12 mouse cellular contexts compared by ENCODE assay signal in genomic region chr13:55686107-55686633, GRCm38 (mm10). TPM values are rescaled to one million over a fixed set of nuclear protein-coding genes. Genes with fewer than 3 reads are reported as not detected.
DNase-seq lines count a peak whose midpoint lies in the region; ATAC-seq and TF ChIP-seq lines count a peak whose summit lies in the region.
"Had no signal": no experiment of that assay in that cellular context is flagged by ENCODE, and none has a peak within 500 bp of the region (broad histone marks: within the 10 kb centered on the region; RNA-seq: fewer than 3 reads in every experiment).

No protein-coding gene starts in this region.

- TF ChIP-seq CTCF in heart, postnatal 0 days (IDR thresholded peaks at IDR 0.05; ENCODE audit: low read depth) = no peak
- TF ChIP-seq CTCF in liver, postnatal 0 days (IDR thresholded peaks at IDR 0.05; ENCODE audit: low read depth) = no peak

- no peaks in the 10 kb centered on the region; the same call in 1 of the 2 replicates for H3K36me3 ChIP-seq in heart, postnatal 0 days (replicated peaks; ENCODE audit: control insufficient read depth, insufficient read depth, low read length)
- peaks cover 12% of the 10 kb centered on the region for H3K36me3 ChIP-seq in hindbrain, embryonic 13.5 days
- peaks cover 15% of the 10 kb centered on the region; the same call in 1 of the 2 replicates for H3K36me3 ChIP-seq in midbrain, embryonic 13.5 days
- no peaks in the 10 kb centered on the region for H3K36me3 ChIP-seq in liver, postnatal 0 days (replicated peaks; ENCODE audit: insufficient read depth, low read length)
- H3K36me3 ChIP-seq: lung, embryonic 15.5 days had no signal

- no peak overlapping the region for H3K9ac ChIP-seq in heart, postnatal 0 days (replicated peaks; ENCODE audit: low read depth, low read length)
- peak overlapping the region; percentile 49; the same call in 1 of the 2 replicates for H3K9ac ChIP-seq in hindbrain, embryonic 13.5 days
- H3K9ac ChIP-seq in midbrain, embryonic 13.5 days (replicated peaks) = 0 out of 2 replicates have a peak overlapping the region, but pooled peaks have one; percentile 19
- no peak overlapping the region for H3K9ac ChIP-seq in liver, postnatal 0 days (replicated peaks)
- H3K9ac ChIP-seq: lung, embryonic 15.5 days had no signal

- no peaks in the 10 kb centered on the region for H3K9me3 ChIP-seq in heart, postnatal 0 days (replicated peaks; ENCODE audit: control insufficient read depth, low read length)
- no peaks in the 10 kb centered on the region for H3K9me3 ChIP-seq in hindbrain, embryonic 13.5 days
- no peaks in the 10 kb centered on the region for H3K9me3 ChIP-seq in midbrain, embryonic 13.5 days
- H3K9me3 ChIP-seq in liver, postnatal 0 days (ENCODE audit: low read length) = no peaks in the 10 kb centered on the region
- H3K9me3 ChIP-seq: lung, embryonic 15.5 days had no signal

- DNase-seq in heart, postnatal 0 days (ENCODE audit: low spot score) = peak; percentile 54
- no peak for DNase-seq in heart, adult 18-20 months
- DNase-seq in lung, postnatal 4 days = no peak
- DNase-seq in layer of hippocampus, postnatal 10 days (ENCODE audit: low spot score in 2 of 2) = no peak
- no peak for DNase-seq in liver, postnatal 0 days
- DNase-seq: cerebellum, postnatal 36 days; gastrocnemius, postnatal 36 days; kidney, postnatal 4 days had no signal

- WGBS in heart, postnatal 0 days = 54% methylated on average over 9 of the region's 9 CpGs
- 68% methylated on average over 9 of the region's 9 CpGs for WGBS in hindbrain, embryonic 13.5 days
- WGBS in midbrain, embryonic 13.5 days = 72% methylated on average over 9 of the region's 9 CpGs
- 64% methylated on average over 9 of the region's 9 CpGs for WGBS in liver, postnatal 0 days (ENCODE audit: insufficient replicate concordance)

- no peak for TF ChIP-seq EP300 in heart, postnatal 0 days (IDR thresholded peaks at IDR 0.05; ENCODE audit: low read depth)
- no peak for TF ChIP-seq EP300 in liver, postnatal 0 days (IDR thresholded peaks at IDR 0.05; ENCODE audit: low read depth)

- no peaks in the 10 kb centered on the region for H3K4me1 ChIP-seq in heart, postnatal 0 days (ENCODE audit: control insufficient read depth, insufficient read depth)
- peaks cover 17% of the 10 kb centered on the region for H3K4me1 ChIP-seq in hindbrain, embryonic 13.5 days (replicated peaks)
- H3K4me1 ChIP-seq in midbrain, embryonic 13.5 days (replicated peaks) = peaks cover 8% of the 10 kb centered on the region; the same call in 1 of the 2 replicates
- no peaks in the 10 kb centered on the region for H3K4me1 ChIP-seq in liver, postnatal 0 days (ENCODE audit: insufficient read depth)

- H3K27me3 ChIP-seq in heart, postnatal 0 days (ENCODE audit: control insufficient read depth, insufficient read depth, low read length) = no peaks in the 10 kb centered on the region
- no peaks in the 10 kb centered on the region for H3K27me3 ChIP-seq in hindbrain, embryonic 13.5 days
- H3K27me3 ChIP-seq in midbrain, embryonic 13.5 days = no peaks in the 10 kb centered on the region
- no peaks in the 10 kb centered on the region for H3K27me3 ChIP-seq in liver, postnatal 0 days (ENCODE audit: insufficient read depth, low read length)
- H3K27me3 ChIP-seq: lung, embryonic 15.5 days had no signal

- no peak overlapping the region for H3K4me3 ChIP-seq in heart, postnatal 0 days (ENCODE audit: low read depth, low read length)
- H3K4me3 ChIP-seq in hindbrain, embryonic 13.5 days = no peak overlapping the region
- H3K4me3 ChIP-seq in midbrain, embryonic 13.5 days (replicated peaks) = no peak overlapping the region
- H3K4me3 ChIP-seq in liver, postnatal 0 days (ENCODE audit: low read depth, low read length) = no peak overlapping the region
- H3K4me3 ChIP-seq: lung, embryonic 15.5 days had no signal

- no peak overlapping the region for H3K27ac ChIP-seq in heart, postnatal 0 days (ENCODE audit: low read depth)
- H3K27ac ChIP-seq in hindbrain, embryonic 13.5 days = peak overlapping the region; percentile 77
- peak overlapping the region; percentile 66 for H3K27ac ChIP-seq in midbrain, embryonic 13.5 days
- H3K27ac ChIP-seq in liver, postnatal 0 days (ENCODE audit: low read depth) = no peak overlapping the region
- H3K27ac ChIP-seq: lung, embryonic 15.5 days had no signal

- peak; percentile 47; the same call in 1 of the 2 replicates for ATAC-seq in heart, postnatal 0 days (ENCODE audit: insufficient read depth, low read depth)
- peak; percentile 79; the same call in 1 of the 2 replicates for ATAC-seq in hindbrain, embryonic 13.5 days (ENCODE audit: low FRiP score)
- peak; percentile 58; the same call in 1 of the 2 replicates for ATAC-seq in midbrain, embryonic 13.5 days
- no peak for ATAC-seq in liver, postnatal 0 days
- ATAC-seq: inflammation-experienced regulatory T-cells, adult 6 months had no signal

- no peak overlapping the region for H3K4me2 ChIP-seq in heart, postnatal 0 days (ENCODE audit: low read depth, low read length)
- H3K4me2 ChIP-seq in hindbrain, embryonic 13.5 days = no peak overlapping the region
- H3K4me2 ChIP-seq in midbrain, embryonic 13.5 days (replicated peaks) = 0 out of 2 replicates have a peak overlapping the region, but pooled peaks have one; percentile 3
- H3K4me2 ChIP-seq in liver, postnatal 0 days (ENCODE audit: low read depth, low read length) = no peak overlapping the region
- H3K4me2 ChIP-seq: lung, embryonic 15.5 days had no signal

RNA-seq across cellular contexts. Expression of gene B230219D22Rik, which starts 6.8 kb away (rescaled TPM):
- 95.1 and 118 TPM in 2 replicates for total RNA-seq in heart, postnatal 0 days (2014; rRNA removed; ENCODE audit: low replicate concordance)
- 34.8 and 36.0 TPM in 2 replicates for polyA plus RNA-seq in heart, postnatal 0 days (2015; fragmentation: Nextera tagmentation; extraction: Ambion mirVana)
- 10 to 100 TPM; 38.0 to 39.3 TPM for total RNA-seq in heart, adult 18-20 months (2021)
- 67.5 and 70.8 TPM in 2 replicates for polyA plus RNA-seq in hindbrain, embryonic 13.5 days (2015; fragmentation: Nextera tagmentation; extraction: Ambion mirVana)
- 69.3 and 72.6 TPM in 2 replicates for polyA plus RNA-seq in midbrain, embryonic 13.5 days (2015; fragmentation: Nextera tagmentation; extraction: Ambion mirVana)
- 10 to 100 TPM; 82.3 to 83.3 TPM for total RNA-seq in layer of hippocampus, postnatal 10 days (2021)
- polyA plus RNA-seq in liver, postnatal 0 days (2015; fragmentation: Nextera tagmentation; extraction: Ambion mirVana) = 8.6 and 9.0 TPM in 2 replicates

RNA-seq across cellular contexts. Expression of gene Txndc15, which starts 28.3 kb away (rescaled TPM):
- 49.1 and 69.1 TPM in 2 replicates for total RNA-seq in heart, postnatal 0 days (2014; rRNA removed; ENCODE audit: low replicate concordance)
- polyA plus RNA-seq in heart, postnatal 0 days (2015; fragmentation: Nextera tagmentation; extraction: Ambion mirVana) = 65.0 and 65.8 TPM in 2 replicates
- 10 to 100 TPM; 43.7 to 48.5 TPM for total RNA-seq in heart, adult 18-20 months (2021)
- 141 and 142 TPM in 2 replicates for polyA plus RNA-seq in hindbrain, embryonic 13.5 days (2015; fragmentation: Nextera tagmentation; extraction: Ambion mirVana)
- polyA plus RNA-seq in midbrain, embryonic 13.5 days (2015; fragmentation: Nextera tagmentation; extraction: Ambion mirVana) = 121 and 129 TPM in 2 replicates
- 10 to 100 TPM; 58.3 to 61.4 TPM for total RNA-seq in layer of hippocampus, postnatal 10 days (2021)
- 42.3 and 44.9 TPM in 2 replicates for polyA plus RNA-seq in liver, postnatal 0 days (2015; fragmentation: Nextera tagmentation; extraction: Ambion mirVana)

RNA-seq across cellular contexts. Expression of gene Pcbd2, which starts 41.0 kb away (rescaled TPM):
- 12.1 and 25.1 TPM in 2 replicates for total RNA-seq in heart, postnatal 0 days (2014; rRNA removed; ENCODE audit: low replicate concordance)
- polyA plus RNA-seq in heart, postnatal 0 days (2015; fragmentation: Nextera tagmentation; extraction: Ambion mirVana) = 54.7 and 63.5 TPM in 2 replicates
- 10 to 100 TPM; 51.3 to 56.3 TPM for total RNA-seq in heart, adult 18-20 months (2021)
- 23.3 and 26.0 TPM in 2 replicates for polyA plus RNA-seq in hindbrain, embryonic 13.5 days (2015; fragmentation: Nextera tagmentation; extraction: Ambion mirVana)
- polyA plus RNA-seq in midbrain, embryonic 13.5 days (2015; fragmentation: Nextera tagmentation; extraction: Ambion mirVana) = 19.7 and 23.0 TPM in 2 replicates
- 10 to 100 TPM; 28.3 to 36.1 TPM for total RNA-seq in layer of hippocampus, postnatal 10 days (2021)
- 49.2 and 52.7 TPM in 2 replicates for polyA plus RNA-seq in liver, postnatal 0 days (2015; fragmentation: Nextera tagmentation; extraction: Ambion mirVana)

RNA-seq across cellular contexts. Expression of gene Ddx46, which starts 51.3 kb away (rescaled TPM):
- total RNA-seq in heart, postnatal 0 days (2014; rRNA removed; ENCODE audit: low replicate concordance) = 8.9 and 10.6 TPM in 2 replicates
- 13.1 and 14.3 TPM in 2 replicates for polyA plus RNA-seq in heart, postnatal 0 days (2015; fragmentation: Nextera tagmentation; extraction: Ambion mirVana)
- total RNA-seq in heart, adult 18-20 months (2021) = 10 to 100 TPM; 19.2 to 22.3 TPM
- polyA plus RNA-seq in hindbrain, embryonic 13.5 days (2015; fragmentation: Nextera tagmentation; extraction: Ambion mirVana) = 29.6 and 30.6 TPM in 2 replicates
- 31.3 and 33.5 TPM in 2 replicates for polyA plus RNA-seq in midbrain, embryonic 13.5 days (2015; fragmentation: Nextera tagmentation; extraction: Ambion mirVana)
- 10 to 100 TPM; 49.4 to 55.2 TPM for total RNA-seq in layer of hippocampus, postnatal 10 days (2021)
- 9.8 and 11.7 TPM in 2 replicates for polyA plus RNA-seq in liver, postnatal 0 days (2015; fragmentation: Nextera tagmentation; extraction: Ambion mirVana)

Comparison
In these comparisons a context has a peak if more than half of its experiments do, and no peak if none do; other contexts are left out.
1. H3K27ac ChIP-seq: peak in hindbrain, embryonic 13.5 days (single experiment) and midbrain, embryonic 13.5 days (single experiment); none in heart, postnatal 0 days (single experiment) and liver, postnatal 0 days (single experiment).
2. H3K9ac ChIP-seq: peak in hindbrain, embryonic 13.5 days (single experiment) and midbrain, embryonic 13.5 days (single experiment); none in heart, postnatal 0 days (single experiment) and liver, postnatal 0 days (single experiment).